Mouse (Mus musculus) left cerebral cortex, postnatal 14 days (tissue): ENCODE results near the gene Sacm1l. TPM values are rescaled to one million over a fixed set of nuclear protein-coding genes. Genes with fewer than 3 reads are reported as not detected.

Experiments used
- DNase-seq, 2 experiments: peaks; one replicate each; pipeline ENCODE4 v3.0.0; 2021 to 2022; ENCODE audit warnings: low spot score in 2 of 2, mixed read lengths in 1 of 2
- intact Hi-C: fragments of 180-260 bp; cut with DNase I; formaldehyde crosslinking; loops from one replicate; pipeline ENCODE4 v1.15.1; 2025
- total RNA-seq, 2 experiments: library from RNA; stranded (reverse); gene quantifications; 2 replicates each; pipeline ENCODE4 v1.2.3; 2021

Sacm1l gene
- total RNA-seq, 2 experiments from 2014 or later, result 46.9 to 53.5 TPM

- DNase-seq, result no peak
- intact Hi-C loops, result loop anchor here (10.0 kb wide), 1 partner anchor 122 kb away; no protein-coding TSS in a partner anchor
These were observed 23.1 kb upstream of the Sacm1l start for GRCm38 (mm10) chr9:123506270-123507146.

GRCm38 (mm10) chr9:123507380-123507779, 22.2 kb upstream of the Sacm1l start:
- DNase-seq, result peak in 1 of 2 experiments; percentile 26
- intact Hi-C loops, result loop anchor here (10.0 kb wide), 1 partner anchor 123 kb away; no protein-coding TSS in a partner anchor

GRCm38 (mm10) chr9:123508986-123509385, 20.6 kb upstream of the Sacm1l start:
- DNase-seq, result no peak
- intact Hi-C loops, result loop anchor here (10.0 kb wide), 1 partner anchor 124 kb away; no protein-coding TSS in a partner anchor

- intact Hi-C loops, result loop anchor here (10.0 kb wide), 1 partner anchor 125 kb away; no protein-coding TSS in a partner anchor
- DNase-seq, result peak; percentile 26 to 77
These were observed 19.6 kb upstream of the Sacm1l start for GRCm38 (mm10) chr9:123509638-123510604.

GRCm38 (mm10) chr9:123510926-123511325, 18.6 kb upstream of the Sacm1l start:
- intact Hi-C loops, result no loop called here
- no peak for DNase-seq

GRCm38 (mm10) chr9:123512482-123512881, 17.1 kb upstream of the Sacm1l start:
- intact Hi-C loops, result no loop called here
- no peak for DNase-seq

GRCm38 (mm10) chr9:123515087-123515486, 14.5 kb upstream of the Sacm1l start:
- intact Hi-C loops, result no loop called here

GRCm38 (mm10) chr9:123516641-123517385, 12.7 kb upstream of the Sacm1l start:
- no peak for DNase-seq
- intact Hi-C loops, result no loop called here

More at GRCm38 (mm10) chr9:123515087-123515486, 14.5 kb upstream of the Sacm1l start:
- DNase-seq, result no peak

- intact Hi-C loops, result no loop called here
- no peak for DNase-seq
These were observed 10.3 kb upstream of the Sacm1l start for GRCm38 (mm10) chr9:123518969-123519894.

GRCm38 (mm10) chr9:123520735-123521134, 8.8 kb upstream of the Sacm1l start:
- DNase-seq, result no peak
- intact Hi-C loops, result loop anchor here (5.0 to 10.0 kb wide), 2 partner anchors 266 to 363 kb away; no protein-coding TSS in a partner anchor

GRCm38 (mm10) chr9:123523676-123524075, 5.9 kb upstream of the Sacm1l start:
- intact Hi-C loops, result loop anchor here (5.0 to 10.0 kb wide), 2 partner anchors 269 to 366 kb away; no protein-coding TSS in a partner anchor
- DNase-seq, result no peak

- peak; percentile 75 for DNase-seq
- intact Hi-C loops, result loop anchor here (5.0 to 10.0 kb wide), 2 partner anchors 73 to 270 kb away; no protein-coding TSS in a partner anchor
These were observed 4.5 kb upstream of the Sacm1l start for GRCm38 (mm10) chr9:123525095-123525494.

GRCm38 (mm10) chr9:123526502-123526901, 3.1 kb upstream of the Sacm1l start:
- intact Hi-C loops, result loop anchor here (5.0 to 10.0 kb wide), 2 partner anchors 74 to 272 kb away; no protein-coding TSS in a partner anchor
- no peak for DNase-seq

- DNase-seq, result no peak
- intact Hi-C loops, result loop anchor here (5.0 to 10.0 kb wide), 2 partner anchors 76 to 274 kb away; no protein-coding TSS in a partner anchor
These were observed 1.3 kb upstream of the Sacm1l start for GRCm38 (mm10) chr9:123528087-123528925.

- intact Hi-C loops, result loop anchor here (5.0 to 10.0 kb wide), 2 partner anchors 77 to 274 kb away; no protein-coding TSS in a partner anchor
- peak in 1 of 2 experiments; percentile 59 for DNase-seq
These were observed 648 bp upstream of the Sacm1l start for GRCm38 (mm10) chr9:123528926-123529295.

- intact Hi-C loops, result no loop called here
- no peak for DNase-seq
These were observed 558 bp downstream of the Sacm1l start for GRCm38 (mm10) chr9:123530158-123530475.
